Mouse (Mus musculus): ENCODE data around the gene Snph. TPM values are rescaled to one million over a fixed set of nuclear protein-coding genes. Genes with fewer than 3 reads are reported as not detected.

Gene Snph
- total and polyA plus RNA-seq, 3 experiments = not detected

- Histone ChIP-seq H3K27me3 (ENCODE audit: control insufficient read depth in 1 of 2, insufficient read depth in 2 of 2, low read length in 2 of 2) (peaks cover 0 to 3% of the 10 kb centered on the region in 2 experiments; a peak in 1 of 4 replicates), H3K9me3 (replicated peaks; ENCODE audit: insufficient read depth, low read length) (no peaks in the 10 kb centered on the region), H3K36me3 (ENCODE audit: control insufficient read depth in 1 of 2, insufficient read depth in 2 of 2, low read length in 2 of 2) (no peaks in the 10 kb centered on the region), H3K4me1 (ENCODE audit: control insufficient read depth in 1 of 2, insufficient read depth in 2 of 2, low read length in 2 of 2) (no peaks in the 10 kb centered on the region), H3K79me2 (ENCODE audit: control insufficient read depth, insufficient read depth, low read length, poor library complexity) (no peaks in the 10 kb centered on the region), H3K27ac (ENCODE audit: control insufficient read depth, low read depth, low read length) (no peak overlapping the region), H3K9ac (ENCODE audit: control insufficient read depth, low read depth, low read length, poor library complexity, severe bottlenecking) (no peak overlapping the region), H3K4me3 (ENCODE audit: control insufficient read depth in 1 of 2, insufficient read depth in 1 of 2, low read depth in 2 of 2, low read length in 2 of 2) (no peak overlapping the region)
- no peak for TF ChIP-seq BHLHE40 (IDR thresholded peaks at IDR 0.05; ENCODE audit: borderline replicate concordance, low read depth, low read length)
- no peak for TF ChIP-seq JUND (IDR thresholded peaks at IDR 0.05; ENCODE audit: low read depth, low read length)
- no peak for TF ChIP-seq MYC (IDR thresholded peaks at IDR 0.05; ENCODE audit: low read depth, low read length)
- no peak for TF ChIP-seq SMC3 (IDR thresholded peaks at IDR 0.05; ENCODE audit: low read depth, low read length)
- TF ChIP-seq MAX (IDR thresholded peaks at IDR 0.05; ENCODE audit: low read length) = no peak
- TF ChIP-seq CHD2 (IDR thresholded peaks at IDR 0.05; ENCODE audit: low read length) = no peak
- no peak for TF ChIP-seq CTCF (IDR thresholded peaks at IDR 0.05 in 2 of 3, conservative IDR thresholded peaks at IDR 0.05 in 1 of 3; ENCODE audit: control insufficient read depth in 1 of 3, insufficient read depth in 1 of 3, low read depth in 2 of 3, low read length in 3 of 3, poor library complexity in 1 of 3, severe bottlenecking in 1 of 3)
- no peak for TF ChIP-seq CHD1 (IDR thresholded peaks at IDR 0.05; ENCODE audit: low read depth, low read length)
- TF ChIP-seq UBTF (IDR thresholded peaks at IDR 0.05; ENCODE audit: borderline replicate concordance, insufficient read depth, low read depth, low read length) = no peak
- TF ChIP-seq NRF1 (IDR thresholded peaks at IDR 0.05; ENCODE audit: insufficient read depth, low read depth, low read length, poor library complexity, severe bottlenecking) = no peak
- DNase-seq (ENCODE audit: low read depth, low spot score) = no peak
Observed at GRCm38 (mm10) chr2:151603630-151604029, 28.8 kb downstream of the Snph start.

- no peaks in the 10 kb centered on the region for H3K79me2 ChIP-seq (ENCODE audit: control insufficient read depth, insufficient read depth, low read length, poor library complexity)
- H3K9ac ChIP-seq (ENCODE audit: control insufficient read depth, low read depth, low read length, poor library complexity, severe bottlenecking) = no peak overlapping the region
- 0 out of 4 replicates have a peak, but pooled peaks cover 0 to 3% of the 10 kb centered on the region in 2 experiments for H3K27me3 ChIP-seq (ENCODE audit: control insufficient read depth in 1 of 2, insufficient read depth in 2 of 2, low read length in 2 of 2)
- no peak overlapping the region for H3K4me3 ChIP-seq (ENCODE audit: control insufficient read depth in 1 of 2, insufficient read depth in 1 of 2, low read depth in 2 of 2, low read length in 2 of 2)
- H3K9me3 ChIP-seq (replicated peaks; ENCODE audit: insufficient read depth, low read length) = no peaks in the 10 kb centered on the region
- H3K36me3 ChIP-seq (ENCODE audit: control insufficient read depth in 1 of 2, insufficient read depth in 2 of 2, low read length in 2 of 2) = no peaks in the 10 kb centered on the region
- no peak overlapping the region for H3K27ac ChIP-seq (ENCODE audit: control insufficient read depth, low read depth, low read length)
- TF ChIP-seq NELFE (IDR thresholded peaks at IDR 0.05; ENCODE audit: low read depth, low read length) (no peak), CHD2 (IDR thresholded peaks at IDR 0.05; ENCODE audit: low read length) (no peak), ELF1 (IDR thresholded peaks at IDR 0.05; ENCODE audit: low read depth, low read length) (no peak), RCOR1 (IDR thresholded peaks at IDR 0.05; ENCODE audit: low read depth, low read length) (no peak)
- H3K4me1 ChIP-seq (ENCODE audit: control insufficient read depth in 1 of 2, insufficient read depth in 2 of 2, low read length in 2 of 2) = no peaks in the 10 kb centered on the region
- no peak for DNase-seq (ENCODE audit: low read depth, low spot score)
Observed at GRCm38 (mm10) chr2:151602106-151602505, 30.3 kb downstream of the Snph start.

GRCm38 (mm10) chr2:151598068-151598467, 34.3 kb downstream of the Snph start:
- H3K4me1 ChIP-seq (ENCODE audit: control insufficient read depth in 1 of 2, insufficient read depth in 2 of 2, low read length in 2 of 2) = no peaks in the 10 kb centered on the region
- no peaks in the 10 kb centered on the region for H3K36me3 ChIP-seq (ENCODE audit: control insufficient read depth in 1 of 2, insufficient read depth in 2 of 2, low read length in 2 of 2)
- no peak overlapping the region for H3K4me3 ChIP-seq (ENCODE audit: control insufficient read depth in 1 of 2, insufficient read depth in 1 of 2, low read depth in 2 of 2, low read length in 2 of 2)
- H3K27ac ChIP-seq (ENCODE audit: control insufficient read depth, low read depth, low read length) = no peak overlapping the region
- H3K9ac ChIP-seq (ENCODE audit: control insufficient read depth, low read depth, low read length, poor library complexity, severe bottlenecking) = no peak overlapping the region
- H3K9me3 ChIP-seq (replicated peaks; ENCODE audit: insufficient read depth, low read length) = no peaks in the 10 kb centered on the region
- TF ChIP-seq TCF12 (IDR thresholded peaks at IDR 0.05; ENCODE audit: low read depth, low read length) (no peak), MEF2A (IDR thresholded peaks at IDR 0.05; ENCODE audit: extremely low read depth, insufficient replicate concordance, low read depth, low read length, poor library complexity, severe bottlenecking) (no peak), MAZ (IDR thresholded peaks at IDR 0.05; ENCODE audit: low read depth, low read length) (no peak), GABPA (IDR thresholded peaks at IDR 0.05; ENCODE audit: low read depth, low read length) (no peak), USF2 (IDR thresholded peaks at IDR 0.05; ENCODE audit: borderline replicate concordance in 1 of 2, insufficient read depth in 1 of 2, low read depth in 1 of 2, low read length in 2 of 2) (no peak), MXI1 (IDR thresholded peaks at IDR 0.05; ENCODE audit: low read depth, low read length) (no peak), USF1 (IDR thresholded peaks at IDR 0.05; ENCODE audit: low read depth, low read length) (no peak), SIN3A (IDR thresholded peaks at IDR 0.05; ENCODE audit: low read length) (no peak), GATA1 (IDR thresholded peaks at IDR 0.05; ENCODE audit: low read depth, low read length) (no peak), NELFE (IDR thresholded peaks at IDR 0.05; ENCODE audit: low read depth, low read length) (no peak), RAD21 (IDR thresholded peaks at IDR 0.05; ENCODE audit: low read depth, low read length) (no peak), JUND (IDR thresholded peaks at IDR 0.05; ENCODE audit: low read depth, low read length) (no peak)
- H3K27me3 ChIP-seq (ENCODE audit: control insufficient read depth in 1 of 2, insufficient read depth in 2 of 2, low read length in 2 of 2) = no peaks in the 10 kb centered on the region
- DNase-seq (ENCODE audit: low read depth, low spot score) = no peak
- H3K79me2 ChIP-seq (ENCODE audit: control insufficient read depth, insufficient read depth, low read length, poor library complexity) = no peaks in the 10 kb centered on the region
